Mouse (Mus musculus) small intestine, adult 2 months (tissue): ENCODE results near the gene Parn. TPM values are rescaled to one million over a fixed set of nuclear protein-coding genes. Genes with fewer than 3 reads are reported as not detected.

Source experiments
- H3K27ac ChIP-seq: fragments of 200-500 bp; 2 replicates; pipeline ENCODE4 v1.5.1; 2012; ENCODE audit warnings: low read depth, low read length, control low read depth, inconsistent platforms; ENCODE audit not compliant: insufficient read depth
- H3K27me3 ChIP-seq: fragments of 200-500 bp; 2 replicates; pipeline ENCODE4 v1.6.1; 2012; ENCODE audit warnings: mild to moderate bottlenecking, moderate library complexity, low read length, inconsistent platforms; ENCODE audit not compliant: control insufficient read depth, insufficient read depth
- H3K36me3 ChIP-seq: fragments of 200-500 bp; 2 replicates; pipeline ENCODE4 v1.6.1; 2012; ENCODE audit warnings: mild to moderate bottlenecking, low read length, control low read depth, inconsistent platforms; ENCODE audit not compliant: control insufficient read depth, insufficient read depth
- H3K4me1 ChIP-seq: fragments of 200-500 bp; 2 replicates; pipeline ENCODE4 v1.6.1; 2012; ENCODE audit warnings: low read length, inconsistent platforms, mixed read lengths; ENCODE audit not compliant: control insufficient read depth, insufficient read depth, insufficient read length
- H3K4me3 ChIP-seq: fragments of 200-500 bp; 2 replicates; pipeline ENCODE4 v1.5.1; 2012; ENCODE audit warnings: low read depth, mild to moderate bottlenecking, control low read depth, inconsistent platforms, low read length, moderate library complexity
- CTCF ChIP-seq: fragments of 200-500 bp; IDR thresholded peaks from 2 replicates; pipeline ENCODE4 v1.5.1; 2012; ENCODE audit warnings: low read depth, mild to moderate bottlenecking, control low read depth, inconsistent platforms, low read length, moderate library complexity, mixed read lengths; ENCODE audit not compliant: insufficient replicate concordance, insufficient read length; ENCODE audit errors: extremely low read depth
- POLR2A ChIP-seq: fragments of 200-500 bp; IDR thresholded peaks from 2 replicates; pipeline ENCODE4 v1.6.1; 2012; ENCODE audit warnings: low read depth, mild to moderate bottlenecking, control low read depth, inconsistent platforms, low read length, moderate library complexity
- WGBS: fragments of 180-500 bp; shearing (Covaris S2); methylation state at CpG from one replicate; pipeline ENCODE4 v1.1.7; 2018; 5-methylcytosine and 5-hydroxymethylcytosine counted together
- polyA plus RNA-seq: library from polyadenylated mRNA; depleted of rRNA; stranded (reverse); fragments of >200 nt; gene quantifications from 2 replicates; pipeline ENCODE4 v1.2.3, GENCODE M21; 2012; rRNA removed

Parn gene
- polyA plus RNA-seq, 1 experiment: 9.5 TPM

DNA sequence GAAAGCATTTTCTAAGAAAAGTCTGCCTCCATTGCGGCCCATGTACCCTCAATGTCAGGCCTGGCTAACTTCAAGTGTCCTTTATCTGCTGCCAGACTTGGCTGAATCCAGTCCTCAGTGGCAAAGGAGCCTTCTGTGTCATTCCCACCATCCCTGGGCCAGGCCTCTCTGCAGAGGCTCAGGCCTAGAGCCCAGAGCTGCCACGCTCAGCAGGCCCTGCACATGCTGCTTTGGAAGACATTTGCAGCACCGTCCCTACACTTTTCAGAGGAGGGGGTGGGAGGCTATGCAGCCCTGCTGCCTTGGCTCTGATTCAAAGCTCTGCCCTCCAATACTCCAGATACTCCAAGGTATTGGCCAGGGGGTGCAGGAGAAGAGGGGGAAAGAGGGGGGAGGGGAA, 176.2 kb downstream of the Parn start:
- Histone ChIP-seq H3K4me1 (peaks cover 4% of the 10 kb centered on the region; the same call in 1 of the 2 replicates), H3K27ac (no peak overlapping the region), H3K27me3 (no peaks in the 10 kb centered on the region), H3K4me3 (no peak overlapping the region), H3K36me3 (no peaks in the 10 kb centered on the region)
- WGBS: 84% methylated on average over 3 of the region's 3 CpGs
- TF ChIP-seq CTCF: no peak
- no peak for TF ChIP-seq POLR2A

Other genes with a start within 250 kb of the Parn start
- 6.2 and 12.8 TPM in 2 replicates for gene Bfar, start 3.7 kb upstream of the Parn start, polyA plus RNA-seq
- 0.46 and 1.2 TPM in 2 replicates for gene 3110001I22Rik, start 3.8 kb upstream of the Parn start, polyA plus RNA-seq
- gene Pla2g10, start 62.8 kb upstream of the Parn start, polyA plus RNA-seq: 9.5 and 21.3 TPM in 2 replicates
- gene Rrn3, start 112.5 kb upstream of the Parn start, polyA plus RNA-seq: 1.6 and 2.7 TPM in 2 replicates
- gene Ntan1, start 150.7 kb upstream of the Parn start, polyA plus RNA-seq: 23.0 and 45.9 TPM in 2 replicates
- gene Pdxdc1, start 235.0 kb upstream of the Parn start, polyA plus RNA-seq: 76.7 and 137 TPM in 2 replicates
- gene Mpv17l, start 235.0 kb upstream of the Parn start, polyA plus RNA-seq: 2.7 and 4.7 TPM in 2 replicates